Mouse (Mus musculus): ENCODE data around the gene Rassf5. TPM values are rescaled to one million over a fixed set of nuclear protein-coding genes. Genes with fewer than 3 reads are reported as not detected.

Gene Rassf5
- polyA plus RNA-seq (2012; rRNA removed; ENCODE audit: low replicate concordance), result 2.2 and 2.6 TPM in 2 replicates

GRCm38 (mm10) chr1:131245089-131245856 lies at the start of gene Rassf5:
Gene Rassf5, minus strand, starts transcription at chr1:131245258.

GRCm38 (mm10) chr1:131279456-131279776 lies 34.4 kb upstream of the Rassf5 start, which contains the start of gene Ikbke:
Gene Ikbke, minus strand, starts transcription at chr1:131279606.

GRCm38 (mm10) chr1:131153018-131153629 lies 91.9 kb downstream of the Rassf5 start, which contains the start of gene Eif2d:
Gene Eif2d, plus strand, starts transcription at chr1:131153181.

GRCm38 (mm10) chr1:131138191-131139016 lies 106.7 kb downstream of the Rassf5 start, which contains the start of gene Dyrk3:
Gene Dyrk3, minus strand, starts transcription at chr1:131138340.

Other genes starting within 250 kb of the Rassf5 start
- 0.13 TPM in 1 of 2 replicates, not detected in the other for gene Il10, start 225.4 kb downstream of the Rassf5 start, polyA plus RNA-seq (2012; rRNA removed; ENCODE audit: low replicate concordance)
- gene Mapkapk2, start 147.4 kb downstream of the Rassf5 start, polyA plus RNA-seq (2012; rRNA removed; ENCODE audit: low replicate concordance), result 47.7 and 73.7 TPM in 2 replicates
- 0.48 and 0.57 TPM in 2 replicates for gene Dyrk3, start 106.9 kb downstream of the Rassf5 start, polyA plus RNA-seq (2012; rRNA removed; ENCODE audit: low replicate concordance)
- 12.2 and 17.5 TPM in 2 replicates for gene Eif2d, start 92.1 kb downstream of the Rassf5 start, polyA plus RNA-seq (2012; rRNA removed; ENCODE audit: low replicate concordance)
- 17.8 and 33.2 TPM in 2 replicates for gene Ikbke, start 34.3 kb upstream of the Rassf5 start, polyA plus RNA-seq (2012; rRNA removed; ENCODE audit: low replicate concordance)

Data from duodenum, adult 2 months (tissue).